Mouse (Mus musculus) neural tube, embryonic 15.5 days (tissue): ENCODE measurements around the gene 1700001C19Rik. TPM values are rescaled to one million over a fixed set of nuclear protein-coding genes. Genes with fewer than 3 reads are reported as not detected.

Experiments
- ATAC-seq: fragments of 200-750 bp; cut with Nextera tagmentation; 2 replicates; pipeline ENCODE4 v1.8.0; 2017; ENCODE audit warnings: mild to moderate bottlenecking, moderate TSS enrichment, moderate library complexity; ENCODE audit not compliant: low FRiP score
- H3K27ac ChIP-seq: fragments of 300-500 bp; sonication (generic); replicated peaks from 2 replicates; pipeline ENCODE4 v1.5.1; 2015; ENCODE audit warnings: mild to moderate bottlenecking, inconsistent platforms
- H3K27me3 ChIP-seq: fragments of 300-500 bp; sonication (generic); replicated peaks from 2 replicates; pipeline ENCODE4 v1.6.1; 2015; ENCODE audit warnings: inconsistent platforms
- H3K36me3 ChIP-seq: fragments of 300-500 bp; sonication (generic); 2 replicates; pipeline ENCODE4 v1.6.1; 2015; ENCODE audit warnings: inconsistent platforms
- H3K4me1 ChIP-seq: fragments of 300-500 bp; sonication (generic); 2 replicates; pipeline ENCODE4 v1.6.1; 2015; ENCODE audit warnings: inconsistent platforms
- H3K4me2 ChIP-seq: fragments of 300-500 bp; sonication (generic); 2 replicates; pipeline ENCODE4 v1.6.1; 2015; ENCODE audit warnings: inconsistent platforms, mild to moderate bottlenecking, moderate library complexity
- H3K4me3 ChIP-seq: fragments of 300-500 bp; sonication (generic); replicated peaks from 2 replicates; pipeline ENCODE4 v1.5.1; 2015; ENCODE audit warnings: mild to moderate bottlenecking, inconsistent platforms
- H3K9ac ChIP-seq: fragments of 300-500 bp; sonication (generic); replicated peaks from 2 replicates; pipeline ENCODE4 v1.6.1; 2015; ENCODE audit warnings: mild to moderate bottlenecking, inconsistent platforms
- H3K9me3 ChIP-seq: fragments of 300-500 bp; sonication (generic); replicated peaks from 2 replicates; pipeline ENCODE4 v1.6.1; 2016; ENCODE audit warnings: inconsistent platforms
- WGBS: fragments of 180-500 bp; shearing (Covaris S2); methylation state at CpG from one replicate; pipeline ENCODE4 v1.1.7; 2015; ENCODE audit warnings: mixed read lengths; 5-methylcytosine and 5-hydroxymethylcytosine counted together
- polyA plus RNA-seq: library from polyadenylated mRNA; unstranded; fragments of >200 nt; fragmentation: Nextera tagmentation; extraction: Ambion mirVana; gene quantifications from 2 replicates; pipeline ENCODE4 v1.2.1, GENCODE M21; 2015

1700001C19Rik gene
- polyA plus RNA-seq, 1 experiment from 2014 or later, result 0.78 TPM

DNA sequence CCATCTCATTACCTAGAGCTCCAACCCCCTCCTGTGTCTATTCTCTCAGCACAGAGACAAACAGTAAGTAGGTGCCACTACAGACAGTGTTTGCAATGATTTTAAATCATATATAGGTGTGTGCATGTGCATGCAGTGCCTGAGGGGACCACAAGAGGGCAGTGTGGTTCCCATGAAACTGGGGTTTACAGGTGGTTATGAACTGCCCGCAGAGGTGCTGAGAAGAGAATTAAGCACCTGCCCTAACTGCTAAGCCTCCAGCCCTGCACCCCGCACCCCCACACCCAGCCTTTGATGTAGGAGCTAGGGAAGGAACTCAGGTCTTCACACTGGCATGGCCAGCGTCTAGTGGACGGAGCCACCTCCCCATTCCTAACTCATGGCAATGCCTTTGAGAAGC is 50.5 kb downstream of the 1700001C19Rik start:
- Histone ChIP-seq H3K9me3 (no peaks in the 10 kb centered on the region), H3K27me3 (no peaks in the 10 kb centered on the region), H3K27ac (no peak overlapping the region), H3K4me2 (no peak overlapping the region), H3K9ac (no peak overlapping the region), H3K4me3 (no peak overlapping the region), H3K4me1 (no peaks in the 10 kb centered on the region), H3K36me3 (peaks cover 7% of the 10 kb centered on the region)
- no peak for ATAC-seq
- 65% methylated on average over 4 of the region's 4 CpGs for WGBS

DNA sequence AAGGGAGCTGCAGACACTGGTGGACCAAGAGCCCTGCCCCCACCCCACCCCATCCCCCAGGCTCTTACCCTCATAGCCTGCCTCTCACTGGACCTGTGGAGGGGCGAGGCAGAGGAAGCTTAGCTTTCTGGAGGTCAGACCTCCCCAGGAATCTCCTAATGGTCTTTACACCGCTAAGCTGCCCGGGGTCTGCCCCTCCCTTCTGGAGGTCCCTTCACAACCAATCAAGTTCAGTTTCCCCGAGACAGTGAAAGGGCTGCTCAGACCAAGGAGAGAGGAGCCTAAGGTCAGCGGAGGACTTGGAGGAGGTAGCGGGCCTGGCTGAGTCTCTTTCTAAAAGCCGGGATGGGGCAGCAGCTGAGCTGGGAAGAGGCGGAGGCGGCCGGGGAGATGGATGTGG is 52.0 kb downstream of the 1700001C19Rik start, which contains the start of gene Guca1b:
TSS of gene Guca1b (plus strand) at position 249 of the 400 bp plus-strand sequence.
- H3K27ac ChIP-seq, result no peak within 1 kb of the TSS
- H3K4me1 ChIP-seq, result no peaks in the 10 kb centered on the region
- H3K36me3 ChIP-seq, result peaks cover 18% of the 10 kb centered on the region
- 47% methylated on average over 10 of the region's 10 CpGs for WGBS
- no peak for ATAC-seq
- no peak within 1 kb of the TSS for H3K4me3 ChIP-seq
- H3K4me2 ChIP-seq, result no peak within 1 kb of the TSS
- H3K9ac ChIP-seq, result no peak within 1 kb of the TSS
- no peaks in the 10 kb centered on the region for H3K27me3 ChIP-seq
- no peaks in the 10 kb centered on the region for H3K9me3 ChIP-seq

- peaks cover 29% of the 10 kb centered on the region for H3K36me3 ChIP-seq
- WGBS, result 91% methylated on average over 3 of the region's 3 CpGs
- H3K9ac ChIP-seq, result no peak overlapping the region
- no peak overlapping the region for H3K4me2 ChIP-seq
- H3K4me3 ChIP-seq, result no peak overlapping the region
- H3K27ac ChIP-seq, result no peak overlapping the region
- H3K27me3 ChIP-seq, result no peaks in the 10 kb centered on the region
- H3K9me3 ChIP-seq, result no peaks in the 10 kb centered on the region
- no peak for ATAC-seq
- H3K4me1 ChIP-seq, result no peaks in the 10 kb centered on the region
Observed at GRCm38 (mm10) chr17:47384064-47384463, 53.1 kb downstream of the 1700001C19Rik start.

GRCm38 (mm10) chr17:47383266-47383665 is 53.9 kb downstream of the 1700001C19Rik start:
- WGBS, result 91% methylated on average over 4 of the region's 4 CpGs
- no peak overlapping the region for H3K4me2 ChIP-seq
- no peak overlapping the region for H3K27ac ChIP-seq
- peaks cover 36% of the 10 kb centered on the region for H3K36me3 ChIP-seq
- H3K4me1 ChIP-seq, result no peaks in the 10 kb centered on the region
- ATAC-seq, result no peak
- H3K4me3 ChIP-seq, result no peak overlapping the region
- no peaks in the 10 kb centered on the region for H3K27me3 ChIP-seq
- no peaks in the 10 kb centered on the region for H3K9me3 ChIP-seq
- no peak overlapping the region for H3K9ac ChIP-seq

DNA sequence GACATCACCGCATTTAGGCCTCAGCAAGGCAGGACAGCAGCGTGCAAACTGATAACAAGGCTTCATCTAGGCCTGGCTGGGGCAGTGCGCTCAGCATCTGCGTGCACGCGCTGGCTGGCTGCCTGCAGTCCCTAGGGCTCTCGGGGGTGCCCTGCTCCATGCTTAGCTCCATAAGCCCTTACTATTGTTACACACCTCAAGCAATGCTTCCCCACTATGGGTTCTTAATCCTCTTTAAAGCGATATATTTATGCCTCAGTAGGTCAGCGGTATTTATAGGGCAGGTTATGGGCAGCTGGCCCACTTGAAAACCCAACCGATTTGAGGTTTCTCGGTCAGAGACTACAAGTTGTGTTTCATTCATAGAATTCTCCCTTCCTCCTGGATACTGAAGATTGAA is 55.3 kb downstream of the 1700001C19Rik start:
- H3K36me3 ChIP-seq, result peaks cover 44% of the 10 kb centered on the region
- no peak overlapping the region for H3K4me3 ChIP-seq
- no peak for ATAC-seq
- no peaks in the 10 kb centered on the region for H3K9me3 ChIP-seq
- H3K27ac ChIP-seq, result no peak overlapping the region
- no peaks in the 10 kb centered on the region for H3K27me3 ChIP-seq
- no peak overlapping the region for H3K4me2 ChIP-seq
- 90% methylated on average over 11 of the region's 11 CpGs for whole genome bisulfite sequencing
- no peak overlapping the region for H3K9ac ChIP-seq
- H3K4me1 ChIP-seq, result no peaks in the 10 kb centered on the region

DNA sequence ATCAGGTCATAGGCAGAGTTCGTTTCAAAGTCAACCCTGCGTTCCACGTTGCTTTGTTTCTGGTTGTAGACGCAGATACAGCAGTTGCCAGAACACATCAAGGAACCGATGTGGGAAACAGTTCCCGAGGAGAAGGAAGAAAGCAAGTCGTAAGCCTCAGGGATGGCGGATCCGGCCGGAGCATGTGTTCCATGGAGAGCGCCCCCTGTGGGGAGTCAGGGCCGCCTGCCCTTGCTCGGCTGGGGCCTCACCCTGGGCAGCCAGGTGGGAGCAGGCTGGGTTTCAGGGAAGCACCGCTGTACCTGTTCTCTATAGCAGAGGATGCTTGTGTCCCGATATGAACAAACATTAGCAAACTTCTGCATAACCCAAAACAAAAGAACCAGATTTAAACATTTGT is 59.0 kb downstream of the 1700001C19Rik start:
- ATAC-seq, result no peak
- WGBS, result 81% methylated on average over 15 of the region's 15 CpGs
- Histone ChIP-seq H3K4me2 (no peak overlapping the region), H3K9ac (no peak overlapping the region), H3K27ac (no peak overlapping the region), H3K4me3 (no peak overlapping the region), H3K9me3 (no peaks in the 10 kb centered on the region), H3K36me3 (peaks cover 78% of the 10 kb centered on the region), H3K27me3 (no peaks in the 10 kb centered on the region), H3K4me1 (no peaks in the 10 kb centered on the region)

GRCm38 (mm10) chr17:47376779-47377280 is 60.3 kb downstream of the 1700001C19Rik start:
- Histone ChIP-seq H3K4me2 (no peak overlapping the region), H3K36me3 (peaks cover 86% of the 10 kb centered on the region), H3K9me3 (no peaks in the 10 kb centered on the region), H3K4me3 (no peak overlapping the region), H3K27ac (no peak overlapping the region), H3K4me1 (peaks cover under 1% of the 10 kb centered on the region; the same call in 1 of the 2 replicates), H3K27me3 (no peaks in the 10 kb centered on the region), H3K9ac (no peak overlapping the region)
- 87% methylated on average over 6 of the region's 6 CpGs for WGBS
- ATAC-seq, result no peak

DNA sequence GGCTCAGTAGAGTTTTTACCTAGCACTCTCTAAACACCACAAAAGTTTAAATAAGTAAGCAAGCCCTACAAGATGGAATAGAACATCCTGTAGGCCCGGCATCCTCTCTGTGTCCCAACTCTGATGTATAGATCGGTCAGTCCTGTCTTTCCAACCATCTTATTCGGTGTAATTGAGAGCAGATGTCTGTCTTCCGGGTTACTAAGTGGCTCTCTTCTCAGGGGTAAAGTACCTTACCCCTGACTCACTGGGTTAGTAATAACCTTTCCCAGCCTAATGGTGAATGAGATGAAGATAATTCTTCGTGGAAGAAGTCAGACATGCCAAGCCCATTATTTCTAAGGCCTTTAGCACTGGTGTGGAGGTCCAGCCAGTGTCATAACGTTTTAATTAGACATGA is 63.2 kb downstream of the 1700001C19Rik start:
- no peaks in the 10 kb centered on the region for H3K27me3 ChIP-seq
- 88% methylated on average over 6 of the region's 6 CpGs for WGBS
- H3K4me1 ChIP-seq, result peaks cover 24% of the 10 kb centered on the region
- H3K4me2 ChIP-seq, result no peak overlapping the region
- H3K36me3 ChIP-seq, result peaks cover 61% of the 10 kb centered on the region
- no peaks in the 10 kb centered on the region for H3K9me3 ChIP-seq
- no peak overlapping the region for H3K9ac ChIP-seq
- no peak overlapping the region for H3K27ac ChIP-seq
- ATAC-seq, result no peak
- H3K4me3 ChIP-seq, result no peak overlapping the region

GRCm38 (mm10) chr17:47371451-47371850 is 65.7 kb downstream of the 1700001C19Rik start:
- peaks cover 9% of the 10 kb centered on the region; the same call in 1 of the 2 replicates for H3K27me3 ChIP-seq
- H3K9me3 ChIP-seq, result no peaks in the 10 kb centered on the region
- no peak overlapping the region for H3K27ac ChIP-seq
- 0 out of 2 replicates have a peak, but pooled peaks have one; percentile 53 for ATAC-seq
- 0 out of 2 replicates have a peak overlapping the region, but pooled peaks have one; percentile 17 for H3K4me2 ChIP-seq
- peaks cover 42% of the 10 kb centered on the region for H3K36me3 ChIP-seq
- 12% methylated on average over 4 of the region's 4 CpGs for WGBS
- H3K4me1 ChIP-seq, result peaks cover 24% of the 10 kb centered on the region
- no peak overlapping the region for H3K4me3 ChIP-seq
- H3K9ac ChIP-seq, result no peak overlapping the region

GRCm38 (mm10) chr17:47369087-47369443 is 68.1 kb downstream of the 1700001C19Rik start:
- Histone ChIP-seq H3K27me3 (peaks cover 23% of the 10 kb centered on the region), H3K9ac (peak overlapping the region; percentile 63), H3K9me3 (no peaks in the 10 kb centered on the region), H3K36me3 (peaks cover 18% of the 10 kb centered on the region), H3K27ac (peak overlapping the region; percentile 87), H3K4me3 (peak overlapping the region; percentile 56), H3K4me2 (peak overlapping the region; percentile 82), H3K4me1 (peaks cover 24% of the 10 kb centered on the region)
- under 1% methylated on average over 20 of the region's 20 CpGs for WGBS
- ATAC-seq, result peak; percentile 72

- peak within 1 kb of the TSS; percentile 63 for H3K9ac ChIP-seq
- H3K4me2 ChIP-seq, result peak within 1 kb of the TSS; percentile 82
- H3K27me3 ChIP-seq, result peaks cover 23% of the 10 kb centered on the region
- H3K27ac ChIP-seq, result peak within 1 kb of the TSS; percentile 87
- H3K9me3 ChIP-seq, result no peaks in the 10 kb centered on the region
- peaks cover 13% of the 10 kb centered on the region for H3K36me3 ChIP-seq
- ATAC-seq, result peak; percentile 94
- 3% methylated on average over 35 of the region's 35 CpGs for WGBS
- peak within 1 kb of the TSS; percentile 56 for H3K4me3 ChIP-seq
- H3K4me1 ChIP-seq, result peaks cover 24% of the 10 kb centered on the region
Observed at GRCm38 (mm10) chr17:47368401-47369086, 68.6 kb downstream of the 1700001C19Rik start, which contains the start of gene Mrps10. Mrps10 (plus strand) TSS chr17:47368887.
